19 mouse cellular contexts compared by ENCODE assay signal in genomic region chr1:86406313-86406712, GRCm38 (mm10). TPM values are rescaled to one million over a fixed set of nuclear protein-coding genes. Genes with fewer than 3 reads are reported as not detected.
DNase-seq lines count a peak whose midpoint lies in the region; ATAC-seq and TF ChIP-seq lines count a peak whose summit lies in the region.
"Had no signal": no experiment of that assay in that cellular context is flagged by ENCODE, and none has a peak within 500 bp of the region (broad histone marks: within the 10 kb centered on the region; RNA-seq: fewer than 3 reads in every experiment).

No protein-coding gene starts in this region.

- no peaks in the 10 kb centered on the region for H3K27me3 ChIP-seq in liver, adult 2 months (ENCODE audit: control insufficient read depth, insufficient read depth, low read length)
- H3K27me3 ChIP-seq: CH12.LX; embryonic facial prominence, embryonic 12.5 days; heart, embryonic 15.5 days; limb, embryonic 13.5 days; midbrain, embryonic 13.5 days had no signal

- no peak overlapping the region for H3K9ac ChIP-seq in liver, adult 2 months (ENCODE audit: low read depth, low read length)
- H3K9ac ChIP-seq: embryonic facial prominence, embryonic 12.5 days; heart, embryonic 15.5 days; limb, embryonic 13.5 days; midbrain, embryonic 13.5 days had no signal

- 71% methylated on average over 4 of the region's 4 CpGs for WGBS in liver, adult 2 months
- WGBS in macrophage (ENCODE audit: missing documents), result 26% methylated on average over 4 of the region's 4 CpGs

- no peak for TF ChIP-seq POLR2A in liver, adult 2 months (IDR thresholded peaks at IDR 0.05; ENCODE audit: extremely low read depth, insufficient read depth, low read length)
- TF ChIP-seq POLR2A in bone marrow macrophage, adult 2 months (IDR thresholded peaks at IDR 0.05; ENCODE audit: borderline replicate concordance, low read depth, low read length), result no peak

- H3K36me3 ChIP-seq in liver, adult 2 months (ENCODE audit: control insufficient read depth, insufficient read depth, low read length), result no peaks in the 10 kb centered on the region
- no peaks in the 10 kb centered on the region for H3K36me3 ChIP-seq in macrophage (ENCODE audit: inconsistent target)
- H3K36me3 ChIP-seq: embryonic facial prominence, embryonic 12.5 days; heart, embryonic 15.5 days; limb, embryonic 13.5 days; midbrain, embryonic 13.5 days had no signal

- peak; percentile 44 for DNase-seq in liver, adult 2 months (ENCODE audit: extremely low read depth, low read depth, low spot score)
- no peak for DNase-seq in liver
- no peak for DNase-seq in embryo, embryonic 10 days (ENCODE audit: low spot score)
- no peak for DNase-seq in kidney, adult 9 months
- DNase-seq in frontal cortex, postnatal 10 days (ENCODE audit: low spot score in 2 of 2), result no peak
- DNase-seq: cerebellum, postnatal 14 days had no signal

- H3K27ac ChIP-seq in liver, adult 2 months (replicated peaks; ENCODE audit: insufficient read depth, low read depth, low read length), result peak overlapping the region; percentile 29
- H3K27ac ChIP-seq in bone marrow macrophage, adult 2 months (ENCODE audit: insufficient read depth, low read depth, low read length), result peak overlapping the region; percentile 90
- peak overlapping the region; percentile 91 for H3K27ac ChIP-seq in macrophage
- H3K27ac ChIP-seq: embryonic facial prominence, embryonic 12.5 days; heart, embryonic 15.5 days; limb, embryonic 13.5 days; midbrain, embryonic 13.5 days had no signal

- TF ChIP-seq CTCF in liver, adult 2 months (IDR thresholded peaks at IDR 0.05; ENCODE audit: low read depth, low read length), result no peak
- no peak for TF ChIP-seq CTCF in bone marrow macrophage, adult 2 months (IDR thresholded peaks at IDR 0.05; ENCODE audit: low read depth, low read length)

- H3K4me1 ChIP-seq in liver, adult 2 months (ENCODE audit: control insufficient read depth, insufficient read depth, low read length), result peaks cover 11% of the 10 kb centered on the region
- H3K4me1 ChIP-seq in bone marrow macrophage, adult 2 months (ENCODE audit: control insufficient read depth, insufficient read depth, low read length), result peaks cover 31% of the 10 kb centered on the region
- H3K4me1 ChIP-seq: embryonic facial prominence, embryonic 12.5 days; limb, embryonic 13.5 days had no signal

- ATAC-seq in inflammation-experienced regulatory T-cells, adult 6 months, result peak; percentile 30
- ATAC-seq: hindbrain, embryonic 16.5 days; midbrain, embryonic 13.5 days had no signal

- H3K4me3 ChIP-seq in liver, adult 2 months (ENCODE audit: insufficient read depth, low read depth, low read length), result no peak overlapping the region
- H3K4me3 ChIP-seq in bone marrow macrophage, adult 2 months (ENCODE audit: insufficient read depth, low read length), result no peak overlapping the region
- no peak overlapping the region for H3K4me3 ChIP-seq in macrophage (ENCODE audit: inconsistent target)
- H3K4me3 ChIP-seq: embryonic facial prominence, embryonic 12.5 days; heart, embryonic 15.5 days; limb, embryonic 13.5 days; midbrain, embryonic 13.5 days had no signal

- H3K79me2 ChIP-seq in liver, adult 2 months (ENCODE audit: control insufficient read depth, insufficient read depth, low read length), result no peaks in the 10 kb centered on the region
- no peaks in the 10 kb centered on the region for H3K79me2 ChIP-seq in macrophage (ENCODE audit: inconsistent target)

RNA-seq across cellular contexts. Expression of gene Nmur1, which starts 19.7 kb away (rescaled TPM):
- not detected in 2 replicates for total RNA-seq in liver, adult 2 months (2014; rRNA removed)
- polyA plus RNA-seq in liver, adult 2 months (2012; rRNA removed), result not detected in 2 replicates
- polyA plus RNA-seq in bone marrow macrophage, adult 2 months (2012; ENCODE audit: insufficient read depth, insufficient read length, missing spikeins), result not detected in 2 replicates
- polyA plus RNA-seq in inflammation-experienced regulatory T-cells, adult 6 months (2017; shearing (Covaris generic)), result 1 to 10 TPM in 2 of 3 experiments, under 1 TPM in 1; 0.77 to 2.1 (median 1.5) TPM
- not detected for total RNA-seq in macrophage (2018; cell fraction: chromatin; rRNA removed)
- total RNA-seq in macrophage (2018; cell fraction: cytosol; rRNA removed), result under 1 TPM in 1 of 26 experiments, not detected in 25; 0.44 TPM
- not detected for total RNA-seq in macrophage (2018; cell fraction: nucleus; rRNA removed)
- polyA plus RNA-seq in macrophage (2018), result not detected in 3 replicates
- total RNA-seq: CH12.LX; gastrocnemius, postnatal 4 days had no signal
- polyA plus RNA-seq: embryonic facial prominence, embryonic 12.5 days; heart, embryonic 15.5 days; limb, embryonic 13.5 days; midbrain, embryonic 13.5 days; stomach, embryonic 16.5 days had no signal

RNA-seq across cellular contexts. Expression of gene Tex44, which starts 19.8 kb away (rescaled TPM):
- not detected in 2 replicates for total RNA-seq in liver, adult 2 months (2014; rRNA removed)
- polyA plus RNA-seq in liver, adult 2 months (2012; rRNA removed), result not detected in 2 replicates
- not detected in 2 replicates for polyA plus RNA-seq in bone marrow macrophage, adult 2 months (2012; ENCODE audit: insufficient read depth, insufficient read length, missing spikeins)
- polyA plus RNA-seq in inflammation-experienced regulatory T-cells, adult 6 months (2017; shearing (Covaris generic)), result not detected
- not detected for total RNA-seq in macrophage (2018; cell fraction: chromatin; rRNA removed)
- not detected for total RNA-seq in macrophage (2018; cell fraction: cytosol; rRNA removed)
- total RNA-seq in macrophage (2018; cell fraction: nucleus; rRNA removed), result not detected
- polyA plus RNA-seq in macrophage (2018), result not detected in 3 replicates
- total RNA-seq: CH12.LX; gastrocnemius, postnatal 4 days; left cerebral cortex, adult 8-10 months had no signal
- polyA plus RNA-seq: embryonic facial prominence, embryonic 12.5 days; frontal cortex, adult 2 months; heart, embryonic 15.5 days; hindbrain, embryonic 16.5 days; limb, embryonic 13.5 days; midbrain, embryonic 13.5 days; stomach, embryonic 16.5 days had no signal

RNA-seq across cellular contexts. Expression of gene Ncl, which starts 47.1 kb away (rescaled TPM):
- total RNA-seq in liver, adult 2 months (2014; rRNA removed), result 19.7 and 24.3 TPM in 2 replicates
- polyA plus RNA-seq in liver, adult 2 months (2012; rRNA removed), result 4.1 and 4.6 TPM in 2 replicates
- 189 and 191 TPM in 2 replicates for polyA plus RNA-seq in bone marrow macrophage, adult 2 months (2012; ENCODE audit: insufficient read depth, insufficient read length, missing spikeins)
- 100 to 1,000 TPM; 345 to 360 (median 358) TPM for polyA plus RNA-seq in inflammation-experienced regulatory T-cells, adult 6 months (2017; shearing (Covaris generic))
- 100 to 1,000 TPM in 23 of 26 experiments, 10 to 100 TPM in 3; 83.5 to 169 (median 135) TPM for total RNA-seq in macrophage (2018; cell fraction: chromatin; rRNA removed)
- total RNA-seq in macrophage (2018; cell fraction: cytosol; rRNA removed), result 100 to 1,000 TPM; 109 to 212 (median 155) TPM
- 100 to 1,000 TPM in 25 of 26 experiments, 10 to 100 TPM in 1; 76.3 to 324 (median 136) TPM for total RNA-seq in macrophage (2018; cell fraction: nucleus; rRNA removed)
- 124 to 407 TPM (median 295 TPM) in 3 replicates for polyA plus RNA-seq in macrophage (2018)

Comparison
In these comparisons a context has a peak if more than half of its experiments do, and no peak if none do; other contexts are left out.
1. H3K27ac ChIP-seq: peak in every context shown above with its lines; median percentile 91 in macrophage; 90 in bone marrow macrophage, adult 2 months; 29 in liver, adult 2 months.
2. RNA of gene Ncl, which starts 47.1 kb away (polyA plus RNA-seq): 124 to 407 TPM in macrophage, 345 to 360 TPM in inflammation-experienced regulatory T-cells, adult 6 months and 189 to 191 TPM in bone marrow macrophage, adult 2 months; 4.1 to 4.6 TPM in liver, adult 2 months; every median in the first group is over 10 times any median in the second.